Mouse (Mus musculus) lung, postnatal 0 days (tissue): Measurements from ENCODE around the gene Dpf1.

Experiments
- CTCF ChIP-seq: IDR thresholded peaks from 2 replicates; pipeline ENCODE4 v1.5.1; 2016; ENCODE audit warnings: antibody characterized with exemption, mild to moderate bottlenecking
- EP300 ChIP-seq: IDR thresholded peaks from 2 replicates; pipeline ENCODE4 v1.6.1; 2016; ENCODE audit warnings: antibody characterized with exemption, mild to moderate bottlenecking, control low read depth

DNA sequence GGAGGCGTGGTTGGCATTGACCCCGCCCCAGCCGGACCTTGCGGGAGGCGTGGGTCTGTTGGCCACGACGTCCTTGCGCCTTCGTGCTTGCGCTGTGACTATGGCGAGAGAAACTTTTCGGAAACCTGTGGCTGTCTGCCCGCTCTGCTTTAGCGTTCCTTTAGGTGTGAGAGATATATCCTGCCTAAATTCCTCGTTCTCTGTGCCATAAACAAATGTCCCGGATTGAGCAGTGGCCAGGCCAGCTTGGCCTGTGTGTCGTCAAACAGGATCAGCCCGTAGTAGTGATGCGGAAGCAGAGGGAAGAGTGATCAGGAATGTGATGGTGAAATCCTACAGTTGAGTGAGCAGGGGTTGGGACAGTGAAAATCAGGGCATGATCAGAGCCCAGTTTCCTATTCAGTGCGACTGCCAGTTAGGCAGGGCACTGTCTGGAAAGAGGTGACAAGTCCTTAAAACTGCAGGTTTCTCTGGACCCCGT is 21.6 kb upstream of the Dpf1 start:
- TF ChIP-seq CTCF (no peak), EP300 (peak; percentile 41; the same call in 1 of the 2 replicates)
